Mouse (Mus musculus): ENCODE results near the gene Dlg1.
A peak's percentile ranks its signal among the peaks of the same experiment; 100 is the strongest.

The Dlg1 gene

GRCm38 (mm10) chr16:31865242-31865641 is 202.0 kb downstream of the Dlg1 start:
- no peak for DNase-seq

GRCm38 (mm10) chr16:31866911-31867310 is 203.7 kb downstream of the Dlg1 start:
- no peak for DNase-seq

GRCm38 (mm10) chr16:31867736-31868135 is 204.5 kb downstream of the Dlg1 start:
- DNase-seq = no peak

- no peak for DNase-seq
These were observed 210.5 kb downstream of the Dlg1 start for GRCm38 (mm10) chr16:31873721-31874120.

- DNase-seq = no peak
These were observed 212.1 kb downstream of the Dlg1 start for GRCm38 (mm10) chr16:31875391-31875790.

GRCm38 (mm10) chr16:31876386-31876785 is 213.1 kb downstream of the Dlg1 start:
- DNase-seq = no peak

- DNase-seq = no peak
These were observed 214.8 kb downstream of the Dlg1 start for GRCm38 (mm10) chr16:31878052-31878451.

- peak; percentile 77 for DNase-seq
These were observed 215.5 kb downstream of the Dlg1 start, which contains the start of gene Meltf for GRCm38 (mm10) chr16:31878573-31879257. Meltf (plus strand) TSS chr16:31878810.

GRCm38 (mm10) chr16:31880146-31880840 is 217.1 kb downstream of the Dlg1 start:
- no peak for DNase-seq

GRCm38 (mm10) chr16:31882381-31882908 is 219.2 kb downstream of the Dlg1 start:
- DNase-seq = no peak

- no peak for DNase-seq
These were observed 220.1 kb downstream of the Dlg1 start for GRCm38 (mm10) chr16:31883302-31883701.

- DNase-seq = peak; percentile 47
These were observed 220.7 kb downstream of the Dlg1 start for GRCm38 (mm10) chr16:31883902-31884301.

GRCm38 (mm10) chr16:31890907-31891306 is 227.7 kb downstream of the Dlg1 start:
- no peak for DNase-seq

- peak; percentile 25 for DNase-seq
These were observed 230.3 kb downstream of the Dlg1 start for GRCm38 (mm10) chr16:31893396-31894141.

- peak; percentile 85 for DNase-seq
These were observed 233.9 kb downstream of the Dlg1 start for GRCm38 (mm10) chr16:31896971-31897774.

GRCm38 (mm10) chr16:31898546-31899326 is 235.5 kb downstream of the Dlg1 start:
- DNase-seq = no peak

- DNase-seq = no peak
These were observed 238.6 kb downstream of the Dlg1 start for GRCm38 (mm10) chr16:31901886-31902285.

GRCm38 (mm10) chr16:31903239-31903638 is 240.0 kb downstream of the Dlg1 start:
- no peak for DNase-seq

GRCm38 (mm10) chr16:31905331-31905730 is 242.1 kb downstream of the Dlg1 start:
- DNase-seq = no peak

GRCm38 (mm10) chr16:31905891-31906825 is 242.9 kb downstream of the Dlg1 start:
- DNase-seq = no peak

Measured in embryo, embryonic 11 days (tissue).